Mouse (Mus musculus): ENCODE measurements at regions not wholly inside any gene's neighbourhood (a gene's known extent, or its start where the extent isn't known, plus 50 kb on each side); places are given as distances from the start of the nearest gene placed in this dataset.

- H3K4me3 ChIP-seq (ENCODE audit: low read depth, low read length), result no peak overlapping the region
- no peaks in the 10 kb centered on the region for H3K4me1 ChIP-seq (replicated peaks; ENCODE audit: control insufficient read depth, insufficient read depth, low read length)
- no peak overlapping the region for H3K27ac ChIP-seq (ENCODE audit: low read depth, low read length)
- no peak for ATAC-seq
- no peak overlapping the region for H3K9ac ChIP-seq (ENCODE audit: low read depth, low read length)
- no peak for TF ChIP-seq CTCF (IDR thresholded peaks at IDR 0.05; ENCODE audit: low read depth)
- 76% methylated on average over 13 of the region's 13 CpGs for WGBS
- no peaks in the 10 kb centered on the region for H3K27me3 ChIP-seq (replicated peaks; ENCODE audit: control insufficient read depth, insufficient read depth, low read length)
- H3K4me2 ChIP-seq (replicated peaks; ENCODE audit: low read depth), result no peak overlapping the region
- no peaks in the 10 kb centered on the region for H3K9me3 ChIP-seq (ENCODE audit: control insufficient read depth)
- no peaks in the 10 kb centered on the region for H3K36me3 ChIP-seq (ENCODE audit: control insufficient read depth, insufficient read depth)
Observed at GRCm38 (mm10) chr2:169101506-169102261, 146.3 kb upstream of the Zfp64 start.

GRCm38 (mm10) chr2:169100516-169100915, 145.1 kb upstream of the Zfp64 start:
- Histone ChIP-seq H3K36me3 (ENCODE audit: control insufficient read depth, insufficient read depth) (no peaks in the 10 kb centered on the region), H3K9me3 (ENCODE audit: control insufficient read depth) (no peaks in the 10 kb centered on the region), H3K27me3 (replicated peaks; ENCODE audit: control insufficient read depth, insufficient read depth, low read length) (no peaks in the 10 kb centered on the region), H3K9ac (ENCODE audit: low read depth, low read length) (no peak overlapping the region), H3K4me3 (ENCODE audit: low read depth, low read length) (no peak overlapping the region), H3K4me1 (replicated peaks; ENCODE audit: control insufficient read depth, insufficient read depth, low read length) (no peaks in the 10 kb centered on the region), H3K27ac (ENCODE audit: low read depth, low read length) (no peak overlapping the region), H3K4me2 (replicated peaks; ENCODE audit: low read depth) (no peak overlapping the region)
- WGBS, result 88% methylated on average over 10 of the region's 10 CpGs
- no peak for ATAC-seq
- no peak for TF ChIP-seq CTCF (IDR thresholded peaks at IDR 0.05; ENCODE audit: low read depth)

- WGBS, result 87% methylated on average over 12 of the region's 12 CpGs
- H3K36me3 ChIP-seq (ENCODE audit: control insufficient read depth, insufficient read depth), result no peaks in the 10 kb centered on the region
- H3K4me3 ChIP-seq (ENCODE audit: low read depth, low read length), result no peak overlapping the region
- H3K27ac ChIP-seq (ENCODE audit: low read depth, low read length), result no peak overlapping the region
- no peak for ATAC-seq
- H3K27me3 ChIP-seq (replicated peaks; ENCODE audit: control insufficient read depth, insufficient read depth, low read length), result no peaks in the 10 kb centered on the region
- no peaks in the 10 kb centered on the region for H3K9me3 ChIP-seq (ENCODE audit: control insufficient read depth)
- H3K4me1 ChIP-seq (replicated peaks; ENCODE audit: control insufficient read depth, insufficient read depth, low read length), result no peaks in the 10 kb centered on the region
- H3K4me2 ChIP-seq (replicated peaks; ENCODE audit: low read depth), result no peak overlapping the region
- TF ChIP-seq CTCF (IDR thresholded peaks at IDR 0.05; ENCODE audit: low read depth), result no peak
- H3K9ac ChIP-seq (ENCODE audit: low read depth, low read length), result no peak overlapping the region
Observed at GRCm38 (mm10) chr2:169099678-169100077, 144.3 kb upstream of the Zfp64 start.

GRCm38 (mm10) chr2:169098591-169098990, 143.2 kb upstream of the Zfp64 start:
- Histone ChIP-seq H3K27ac (ENCODE audit: low read depth, low read length) (no peak overlapping the region), H3K4me2 (replicated peaks; ENCODE audit: low read depth) (no peak overlapping the region)

GRCm38 (mm10) chr2:169094011-169094754, 138.8 kb upstream of the Zfp64 start:
- Histone ChIP-seq H3K36me3 (ENCODE audit: control insufficient read depth, insufficient read depth) (no peaks in the 10 kb centered on the region), H3K9me3 (ENCODE audit: control insufficient read depth) (peaks cover 3% of the 10 kb centered on the region; the same call in 1 of the 2 replicates), H3K27me3 (replicated peaks; ENCODE audit: control insufficient read depth, insufficient read depth, low read length) (no peaks in the 10 kb centered on the region), H3K27ac (ENCODE audit: low read depth, low read length) (no peak overlapping the region), H3K4me1 (replicated peaks; ENCODE audit: control insufficient read depth, insufficient read depth, low read length) (no peaks in the 10 kb centered on the region), H3K4me3 (ENCODE audit: low read depth, low read length) (no peak overlapping the region), H3K9ac (ENCODE audit: low read depth, low read length) (no peak overlapping the region), H3K4me2 (replicated peaks; ENCODE audit: low read depth) (no peak overlapping the region)
- ATAC-seq, result no peak
- TF ChIP-seq CTCF (IDR thresholded peaks at IDR 0.05; ENCODE audit: low read depth), result no peak
- 78% methylated on average over 22 of the region's 22 CpGs for WGBS

More at GRCm38 (mm10) chr2:169098591-169098990, 143.2 kb upstream of the Zfp64 start:
- H3K9ac ChIP-seq (ENCODE audit: low read depth, low read length), result no peak overlapping the region
- 86% methylated on average over 6 of the region's 6 CpGs for WGBS
- no peaks in the 10 kb centered on the region for H3K9me3 ChIP-seq (ENCODE audit: control insufficient read depth)
- H3K4me1 ChIP-seq (replicated peaks; ENCODE audit: control insufficient read depth, insufficient read depth, low read length), result no peaks in the 10 kb centered on the region
- no peaks in the 10 kb centered on the region for H3K36me3 ChIP-seq (ENCODE audit: control insufficient read depth, insufficient read depth)
- no peak overlapping the region for H3K4me3 ChIP-seq (ENCODE audit: low read depth, low read length)
- no peak for ATAC-seq
- TF ChIP-seq CTCF (IDR thresholded peaks at IDR 0.05; ENCODE audit: low read depth), result no peak
- H3K27me3 ChIP-seq (replicated peaks; ENCODE audit: control insufficient read depth, insufficient read depth, low read length), result no peaks in the 10 kb centered on the region

GRCm38 (mm10) chr2:169090256-169090655, 134.9 kb upstream of the Zfp64 start:
- H3K36me3 ChIP-seq (ENCODE audit: control insufficient read depth, insufficient read depth), result no peaks in the 10 kb centered on the region
- H3K27me3 ChIP-seq (replicated peaks; ENCODE audit: control insufficient read depth, insufficient read depth, low read length), result no peaks in the 10 kb centered on the region
- WGBS, result 81% methylated on average over 3 of the region's 3 CpGs
- no peak for ATAC-seq
- H3K9ac ChIP-seq (ENCODE audit: low read depth, low read length), result no peak overlapping the region
- H3K4me1 ChIP-seq (replicated peaks; ENCODE audit: control insufficient read depth, insufficient read depth, low read length), result no peaks in the 10 kb centered on the region
- no peak overlapping the region for H3K27ac ChIP-seq (ENCODE audit: low read depth, low read length)
- H3K9me3 ChIP-seq (ENCODE audit: control insufficient read depth), result peaks cover 3% of the 10 kb centered on the region; the same call in 1 of the 2 replicates
- peak; percentile 29 for TF ChIP-seq CTCF (IDR thresholded peaks at IDR 0.05; ENCODE audit: low read depth)
- H3K4me2 ChIP-seq (replicated peaks; ENCODE audit: low read depth), result no peak overlapping the region
- H3K4me3 ChIP-seq (ENCODE audit: low read depth, low read length), result no peak overlapping the region

Data from intestine, postnatal 0 days (tissue).